Mouse (Mus musculus) heart, adult 8-10 months (tissue): Measurements from ENCODE around the gene Fam114a2. TPM values are rescaled to one million over a fixed set of nuclear protein-coding genes. Genes with fewer than 3 reads are reported as not detected.
"Not testable (repeated sequence)": the region's sequence is repeated elsewhere in the genome, so short reads cannot be mapped to it uniquely, and the experiment has no call there.

ENCODE experiments used
- DNase-seq: peaks from one replicate; pipeline ENCODE4 v3.0.0; 2022; ENCODE audit warnings: low spot score
- total RNA-seq, 4 experiments: library from RNA; stranded (reverse); gene quantifications; 2 replicates each; pipeline ENCODE4 v1.2.4; 2022

The Fam114a2 gene
- total RNA-seq: 10 to 100 TPM; 42.2 to 45.8 (median 44.2) TPM

DNA sequence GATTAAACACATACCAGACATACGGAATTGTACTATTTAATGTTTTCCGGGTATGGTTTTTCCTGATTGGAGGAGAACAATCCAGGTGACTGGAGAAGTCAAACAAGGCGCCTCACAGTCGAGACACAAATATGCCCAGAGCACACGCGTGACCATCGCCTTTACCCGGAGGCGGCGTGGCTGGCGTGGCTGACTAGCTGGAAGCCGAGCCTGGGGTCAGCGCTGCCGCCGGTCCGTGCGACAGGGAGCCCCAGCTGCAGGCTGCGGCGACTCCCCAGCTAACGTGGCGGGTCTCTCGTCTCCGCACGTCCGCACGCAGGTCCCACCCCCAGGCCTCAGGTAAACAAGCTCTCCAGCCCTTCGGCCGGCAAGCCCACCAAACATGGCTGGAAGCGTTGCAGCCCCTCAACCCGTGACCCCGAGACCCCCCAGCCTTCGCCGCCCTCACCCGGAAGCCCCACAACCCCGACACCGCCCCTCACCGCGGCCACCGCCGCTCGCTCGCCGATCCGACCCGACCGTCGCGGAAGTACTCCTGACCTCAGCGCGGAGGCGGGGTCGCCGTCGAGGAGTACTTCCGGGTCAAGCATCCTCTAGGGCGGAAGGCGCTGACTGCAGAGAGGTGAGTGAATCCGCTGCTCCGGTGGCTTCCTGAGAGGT, at the start of gene Fam114a2, which contains the start of gene Mfap3:
Gene Fam114a2 (minus strand): TSS at position 527 of the 660 bp plus-strand sequence.
Gene Mfap3 (plus strand): TSS at position 574 of the 660 bp plus-strand sequence.
- peak; percentile 91 for DNase-seq

DNA sequence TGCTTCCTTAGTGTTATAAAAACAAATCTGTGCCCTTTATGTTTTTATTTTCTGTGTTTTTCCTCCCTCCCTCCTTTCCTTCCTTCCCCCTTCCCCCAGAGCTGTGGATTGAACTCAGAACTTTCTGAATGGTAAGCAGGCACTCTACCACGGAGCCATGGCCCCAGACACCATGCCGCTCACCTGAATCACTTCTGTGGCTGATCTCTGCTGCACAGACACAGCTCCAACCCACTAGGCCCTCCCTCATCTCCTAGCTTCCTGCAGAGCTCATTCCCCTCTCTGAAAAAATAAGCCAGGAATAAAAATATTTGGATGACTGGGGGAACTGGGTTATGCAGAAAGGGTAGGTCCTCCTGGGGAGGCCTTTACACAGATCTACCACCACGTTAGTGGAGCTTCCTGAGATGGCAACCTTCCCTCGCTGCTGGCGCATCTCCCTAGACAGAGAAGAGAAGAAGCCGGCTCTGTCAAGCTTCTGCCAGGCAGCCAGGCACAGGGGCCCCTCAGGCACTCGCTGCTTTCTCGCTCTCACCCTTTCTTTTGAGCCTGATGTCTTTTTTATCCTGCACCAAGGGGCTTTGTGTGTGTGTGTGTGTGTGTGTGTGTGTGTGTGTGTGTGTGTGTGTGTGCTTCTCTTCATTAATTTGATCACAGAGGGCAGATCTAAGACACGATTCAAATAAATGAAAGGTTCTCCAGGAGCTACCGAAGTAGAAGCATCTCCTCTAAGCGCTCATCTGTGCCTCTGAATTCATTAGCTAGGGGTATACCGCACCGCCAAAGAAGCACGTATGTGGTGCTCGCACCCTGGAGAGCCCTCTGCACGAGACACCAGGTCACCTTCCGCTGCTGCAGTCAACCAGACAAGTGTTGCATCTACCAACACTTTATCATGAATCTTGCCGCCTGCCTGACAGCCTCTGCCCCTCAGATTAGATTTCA, 47.9 kb upstream of the Fam114a2 start:
- DNase-seq: no peak

DNA sequence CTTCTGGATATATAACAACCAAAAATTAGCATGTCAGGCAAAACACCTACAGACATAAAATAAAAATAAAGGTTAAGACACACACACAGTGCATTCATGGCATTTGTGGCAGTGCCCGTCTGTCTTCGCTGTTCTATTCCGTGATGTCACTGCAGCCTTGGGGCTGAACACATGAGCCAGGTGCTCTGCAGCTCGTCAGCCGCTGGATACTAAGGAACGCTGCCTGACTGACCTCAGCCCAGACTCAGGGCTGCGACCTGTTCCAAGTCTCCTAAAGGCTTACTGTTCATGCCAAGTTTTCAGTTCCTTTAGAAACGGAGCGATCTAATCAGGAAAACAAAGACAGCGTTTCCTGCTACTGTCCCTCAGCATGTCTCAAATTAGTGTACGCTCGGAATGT, 46.1 kb upstream of the Fam114a2 start:
- DNase-seq: no peak

DNA sequence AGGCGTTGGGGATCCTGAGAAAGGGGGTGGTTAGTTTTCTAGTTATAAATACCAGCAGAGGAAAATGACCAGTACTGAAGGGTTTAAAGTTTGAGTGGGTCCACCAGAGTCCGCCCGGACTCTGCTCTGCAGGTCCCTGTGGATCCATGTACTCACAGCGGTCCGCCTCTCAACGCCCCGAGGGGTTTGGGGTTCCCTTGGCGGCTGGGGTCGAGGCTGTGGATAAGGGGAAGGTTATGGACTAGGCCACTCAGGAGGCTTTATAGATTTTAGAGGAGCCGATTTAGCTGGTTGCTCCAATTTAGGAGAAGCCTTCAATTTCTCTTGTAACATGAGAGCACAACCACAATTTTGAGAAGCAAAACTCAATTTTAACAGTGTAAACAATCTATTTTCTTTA, 39.5 kb upstream of the Fam114a2 start:
- DNase-seq: not testable (repeated sequence)

DNA sequence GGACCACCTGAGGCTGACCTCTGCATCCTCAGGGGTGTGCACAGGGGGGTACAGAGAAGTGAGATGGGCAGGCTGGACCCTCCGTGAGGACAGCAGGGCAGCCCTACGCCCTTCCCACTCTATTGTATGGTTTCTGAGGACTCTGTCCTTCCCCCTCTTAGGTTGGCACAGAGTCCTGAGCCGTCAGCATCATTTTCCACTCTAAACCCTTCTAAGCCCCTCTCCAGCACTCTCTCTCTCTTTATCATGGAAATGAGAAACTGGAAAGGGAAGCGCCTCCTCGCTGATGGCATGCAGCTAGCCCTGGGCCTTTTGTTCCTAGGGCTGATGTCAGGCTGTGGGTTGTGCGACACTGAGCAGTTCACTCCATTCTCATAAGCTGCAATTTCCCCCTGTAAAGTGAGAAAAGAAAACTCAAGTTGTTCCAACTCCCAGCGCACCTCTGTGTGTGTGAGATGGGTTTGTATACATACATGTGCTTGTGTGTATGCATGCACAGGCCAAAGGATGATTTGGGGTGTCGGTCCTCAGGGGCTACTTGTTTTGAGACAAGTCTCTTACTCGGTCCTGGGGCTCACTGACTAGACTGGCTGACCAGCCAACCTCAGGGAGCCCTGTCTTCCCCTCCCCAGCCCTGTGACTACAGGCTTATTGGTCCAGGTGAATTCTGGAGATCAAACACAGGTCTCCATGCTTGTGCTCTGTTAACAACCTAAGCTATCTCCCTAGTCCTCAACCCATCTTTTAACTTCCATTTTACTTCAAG, 34.8 kb upstream of the Fam114a2 start:
- no peak for DNase-seq

DNA sequence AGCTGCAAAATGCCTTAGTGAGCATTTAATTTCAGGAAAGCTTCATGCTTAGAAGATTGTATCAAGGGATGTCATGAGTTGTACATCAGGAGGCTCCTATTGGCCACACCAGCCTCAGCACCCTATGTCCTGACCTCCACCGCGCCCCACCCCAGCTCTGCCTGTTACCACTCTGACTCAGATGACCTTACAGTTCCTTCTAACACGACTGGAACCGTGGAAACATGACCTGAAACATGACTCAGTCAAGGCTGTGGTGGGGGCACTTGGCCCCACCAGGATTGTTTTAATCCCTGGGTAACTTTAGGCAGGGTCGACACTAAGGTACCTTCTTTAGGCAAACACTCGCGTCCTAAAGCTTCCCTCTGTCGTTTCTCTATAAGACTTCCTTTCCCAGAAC, 32.6 kb upstream of the Fam114a2 start:
- DNase-seq: no peak

DNA sequence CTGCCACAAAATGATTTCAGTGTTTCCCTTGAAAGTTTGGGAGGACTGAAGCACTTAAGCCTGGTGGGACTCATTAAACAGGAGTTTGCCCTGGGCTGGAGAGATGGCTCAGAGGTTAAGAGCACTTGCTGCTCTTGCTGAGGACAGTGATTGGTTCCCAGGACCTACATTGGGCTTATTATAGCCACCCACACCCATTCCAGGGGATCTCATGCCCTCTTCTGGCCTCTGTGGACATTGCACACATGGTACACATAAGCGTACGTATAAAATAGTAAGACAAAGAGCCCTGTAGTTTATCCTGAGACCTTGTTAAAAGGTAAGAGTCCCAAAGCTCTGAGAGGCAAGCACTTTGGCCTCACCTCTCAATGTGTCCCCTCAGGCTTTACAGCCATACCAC, 31.8 kb upstream of the Fam114a2 start:
- DNase-seq: no peak

DNA sequence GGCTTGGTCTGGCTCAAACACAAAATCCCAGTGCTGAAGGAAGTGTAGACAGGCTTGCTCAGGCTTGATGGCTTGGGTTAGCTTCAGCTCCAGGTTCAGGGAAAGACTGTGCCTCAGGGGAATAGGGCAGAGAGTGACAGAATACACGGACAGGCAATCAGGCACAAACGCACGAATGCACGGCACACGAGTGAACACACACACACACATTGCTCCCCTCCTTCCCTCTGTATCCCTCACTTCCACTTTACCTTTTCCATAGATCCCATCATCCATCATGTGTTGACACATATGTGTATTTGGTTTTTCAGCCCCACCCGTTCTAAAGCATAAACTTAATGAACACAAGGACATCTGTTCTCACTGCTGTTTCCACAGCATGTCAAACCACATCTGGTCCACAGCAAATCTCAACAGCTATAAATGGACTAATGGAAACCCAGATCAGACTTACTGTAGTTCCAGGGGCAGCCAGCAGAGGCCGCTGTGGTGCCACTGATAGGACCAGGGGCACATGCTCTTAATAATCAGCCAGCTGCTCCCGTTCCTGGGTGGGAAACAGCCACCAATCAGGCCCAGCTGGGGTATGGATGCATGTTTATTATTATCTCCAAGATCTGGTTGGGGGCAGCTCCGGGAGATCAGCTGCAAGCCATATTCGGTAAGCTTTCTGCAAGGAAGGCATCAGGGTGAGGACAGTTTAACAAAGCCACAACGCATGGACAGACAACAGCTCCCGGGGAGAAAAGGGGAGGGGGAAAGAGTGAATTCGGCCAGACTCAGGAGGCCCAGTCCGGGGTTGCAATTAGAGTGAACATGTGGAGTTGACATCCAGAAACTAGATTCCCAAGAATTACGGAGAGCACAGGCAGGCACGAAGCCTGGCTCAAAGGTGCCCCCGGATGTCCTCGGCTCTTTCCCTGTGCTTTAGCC, 30.5 kb upstream of the Fam114a2 start:
- DNase-seq: peak; percentile 72

DNA sequence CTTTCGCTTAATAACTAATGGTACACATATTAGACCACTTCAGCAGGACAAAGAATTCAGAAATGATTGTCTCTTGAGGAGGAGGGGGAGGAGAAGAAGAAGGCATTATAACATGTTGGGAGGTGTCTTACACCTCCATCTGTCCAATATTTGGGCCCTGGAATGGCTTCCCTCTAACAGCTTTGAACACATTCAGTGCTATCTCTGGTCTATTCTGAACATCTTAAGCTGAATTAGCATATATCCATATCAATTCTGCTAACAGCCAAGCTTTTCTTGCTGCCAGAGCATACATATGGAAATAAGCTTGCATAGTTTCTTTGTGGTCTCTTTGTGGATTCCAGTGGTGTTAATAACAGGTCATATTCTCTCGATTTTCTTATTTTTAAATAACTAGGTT, 22.3 kb upstream of the Fam114a2 start:
- no peak for DNase-seq

DNA sequence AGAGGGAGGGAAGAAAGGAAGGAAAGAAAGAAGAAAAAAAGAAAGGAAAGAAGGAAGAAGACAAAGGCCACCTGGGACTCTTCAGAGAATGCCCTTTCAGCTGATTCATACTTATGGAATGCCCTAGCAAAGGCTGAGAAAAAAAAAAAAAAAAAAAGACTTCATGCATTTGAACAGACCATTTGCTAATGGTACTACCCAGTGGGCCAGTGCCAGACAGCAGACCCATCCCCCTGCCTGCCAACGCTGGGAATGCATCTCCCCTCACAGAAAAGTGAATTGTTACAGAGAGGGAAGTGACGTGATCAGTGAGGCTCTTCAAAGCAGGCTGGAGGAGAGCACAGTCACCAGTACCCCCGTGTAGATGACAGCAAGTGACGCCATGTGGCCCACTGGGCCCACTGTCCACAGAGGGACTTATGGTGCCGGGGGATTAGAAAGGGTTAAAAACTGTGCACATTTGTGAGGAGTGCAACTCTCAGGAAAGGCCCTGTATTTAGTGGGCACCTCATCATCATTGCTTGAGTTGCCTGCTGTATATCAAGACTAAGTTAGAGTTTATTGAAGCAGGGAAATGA, 21.5 kb upstream of the Fam114a2 start:
- DNase-seq: no peak

DNA sequence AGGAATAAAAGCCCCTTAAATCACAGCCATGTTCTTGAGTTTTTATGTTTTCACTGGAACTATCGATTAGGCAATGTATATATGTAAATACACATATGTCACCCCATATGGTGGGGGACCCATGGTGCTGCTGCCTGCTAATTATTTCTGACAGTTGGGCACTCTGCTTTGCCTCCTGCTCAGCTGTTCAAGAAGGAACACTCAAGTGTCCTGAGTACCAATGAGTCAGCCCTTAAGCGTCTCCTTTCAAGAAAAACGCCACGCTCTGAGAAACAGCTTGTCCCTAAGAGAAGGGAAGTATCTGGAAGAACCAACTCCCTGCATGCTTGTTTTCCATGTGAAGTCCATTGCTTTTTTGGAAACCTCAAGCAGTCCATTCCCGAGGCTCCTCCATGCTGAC, 17.5 kb upstream of the Fam114a2 start:
- no peak for DNase-seq

DNA sequence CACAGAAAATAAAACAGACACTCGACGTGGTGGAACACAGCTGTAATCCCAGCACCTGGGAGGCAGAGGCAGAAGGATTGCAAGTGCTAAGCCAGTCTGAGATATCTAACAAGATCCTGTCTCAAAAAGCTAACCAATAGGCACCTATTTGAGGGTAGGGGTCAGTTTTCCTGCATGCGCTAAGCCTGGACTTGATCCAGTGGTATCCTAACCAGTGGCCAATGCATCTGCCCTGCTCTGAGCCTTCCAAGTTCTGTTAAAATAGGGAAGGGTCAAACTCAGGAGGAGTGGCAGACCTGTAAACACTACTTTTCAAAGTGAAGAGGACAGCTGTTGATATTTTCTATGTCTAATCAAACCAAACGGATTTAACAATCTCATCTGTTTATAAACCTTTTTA, 13.9 kb upstream of the Fam114a2 start:
- DNase-seq: no peak

DNA sequence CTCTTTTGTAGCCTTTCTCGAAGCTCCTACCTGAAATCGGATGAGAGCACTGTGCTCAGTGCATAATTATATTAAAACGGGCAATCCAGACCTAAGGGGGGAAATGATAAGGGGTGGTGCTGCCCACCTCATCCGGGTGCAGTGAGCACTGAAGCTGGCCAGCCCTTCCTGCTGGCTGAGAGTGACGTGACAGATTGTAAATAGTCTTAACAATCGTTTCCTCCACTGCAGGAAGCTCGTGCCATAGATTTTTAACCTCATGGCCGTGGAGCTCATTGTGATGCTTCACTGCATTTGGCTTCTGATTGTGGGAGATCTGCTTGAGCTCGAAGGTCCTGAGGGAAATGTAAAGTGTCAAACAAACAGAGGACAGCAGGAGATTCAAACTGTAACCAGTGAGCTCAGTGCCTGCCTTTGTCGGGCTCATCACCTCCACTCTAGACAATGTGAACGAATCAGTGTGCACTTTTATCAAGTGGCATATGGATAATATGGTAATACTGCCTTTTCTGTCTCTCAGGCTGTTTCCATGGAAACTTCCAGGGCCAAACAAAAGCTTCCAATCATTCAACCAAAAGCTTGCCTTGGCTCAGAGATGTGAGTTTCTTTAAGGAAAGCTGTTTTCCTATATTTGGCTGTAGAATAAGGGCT, 13.0 kb upstream of the Fam114a2 start:
- no peak for DNase-seq

DNA sequence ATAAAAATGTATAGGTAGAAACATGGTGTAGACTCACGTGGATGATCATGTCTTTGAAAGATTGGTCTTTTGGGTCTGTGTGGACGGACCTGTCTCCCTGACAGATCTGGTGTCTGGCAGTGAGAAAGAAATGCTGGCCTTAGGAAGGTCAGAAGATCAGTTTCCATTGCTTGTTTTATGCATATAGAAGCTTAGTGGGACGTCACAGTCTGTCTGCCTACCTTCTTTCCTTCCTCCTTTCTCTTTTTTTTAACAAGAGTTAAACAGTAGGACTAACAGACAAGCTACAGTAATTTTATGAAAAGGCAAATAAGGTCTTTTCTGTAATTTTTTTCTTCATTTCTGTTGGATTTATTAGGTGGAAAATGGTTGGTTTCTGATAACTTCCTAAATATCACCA, 10.7 kb upstream of the Fam114a2 start:
- no peak for DNase-seq

DNA sequence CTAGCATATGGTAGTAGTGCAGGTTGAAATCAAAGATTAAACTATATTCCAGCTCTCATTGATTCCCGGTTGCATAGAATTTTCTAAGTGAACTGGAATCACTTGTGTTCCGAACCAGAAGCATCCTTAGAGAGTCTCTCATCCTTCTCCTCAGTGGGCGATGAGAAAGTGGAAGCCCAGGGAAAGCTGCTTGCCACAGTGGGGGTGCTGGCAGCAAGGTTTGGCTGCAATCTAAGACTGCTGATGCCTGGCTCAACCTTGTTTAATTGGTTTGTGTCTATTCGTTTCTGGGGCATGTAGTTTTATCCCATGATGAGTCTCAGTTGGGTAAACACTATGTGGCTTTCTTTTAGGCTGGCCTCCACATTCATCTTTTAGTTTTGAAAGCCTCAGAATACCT, 9.1 kb upstream of the Fam114a2 start:
- DNase-seq: no peak

DNA sequence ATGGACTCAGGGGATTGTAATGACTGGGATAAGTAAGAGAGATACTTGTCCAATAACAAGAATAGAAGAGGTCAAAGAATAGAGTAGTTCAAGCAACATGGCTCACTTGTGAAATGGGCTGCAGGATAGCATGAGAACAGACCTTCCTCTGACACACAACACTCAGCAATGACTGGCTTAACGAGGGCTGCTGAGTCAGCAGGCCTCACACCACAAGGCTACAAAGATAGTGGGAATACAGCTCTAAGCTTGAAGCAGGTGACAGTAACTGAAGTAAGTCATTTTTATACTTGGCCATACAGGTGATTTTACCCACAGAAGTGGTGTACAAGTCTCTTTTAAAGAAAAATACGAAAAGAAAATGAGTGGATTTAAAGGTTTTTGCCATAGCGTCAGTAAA, 7.5 kb upstream of the Fam114a2 start:
- DNase-seq: no peak

DNA sequence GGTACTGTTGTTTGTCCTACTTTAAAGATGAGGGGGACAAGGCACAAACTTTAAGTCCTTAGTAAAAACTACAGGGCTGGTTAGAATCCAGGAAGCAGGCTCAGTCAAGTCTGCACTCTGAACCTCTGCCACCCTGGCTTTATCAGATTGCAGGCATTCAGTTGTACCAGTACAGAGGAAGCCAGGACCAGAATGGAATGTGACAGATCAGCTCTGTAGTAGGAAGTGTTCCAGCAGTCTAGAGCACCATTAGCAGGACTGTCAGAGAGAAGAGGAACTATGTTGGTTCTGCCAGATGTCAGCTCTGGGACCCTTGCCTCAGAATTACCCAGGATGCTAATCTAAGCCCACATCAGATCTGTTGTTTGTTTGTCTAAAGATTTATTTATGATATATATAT, 6.2 kb upstream of the Fam114a2 start:
- peak; percentile 34 for DNase-seq

DNA sequence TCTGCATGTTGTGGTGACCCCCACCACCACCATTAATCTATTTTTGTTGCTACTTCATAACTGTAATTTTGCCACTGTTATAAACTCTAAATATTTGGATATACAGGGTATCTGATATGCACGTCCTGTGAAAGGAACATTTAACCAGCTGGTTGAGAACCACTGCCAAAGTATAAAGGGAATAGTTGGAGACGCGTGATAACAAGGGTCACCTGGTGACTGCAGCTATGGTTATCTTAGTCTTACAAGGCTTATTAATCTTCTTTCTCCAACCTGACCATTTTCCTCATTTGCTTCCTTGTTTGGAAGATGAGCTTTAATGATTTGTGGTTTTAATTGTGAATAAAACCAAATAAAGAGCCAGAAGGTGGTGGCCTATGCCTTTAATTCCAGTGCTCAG, 5.0 kb upstream of the Fam114a2 start:
- no peak for DNase-seq

DNA sequence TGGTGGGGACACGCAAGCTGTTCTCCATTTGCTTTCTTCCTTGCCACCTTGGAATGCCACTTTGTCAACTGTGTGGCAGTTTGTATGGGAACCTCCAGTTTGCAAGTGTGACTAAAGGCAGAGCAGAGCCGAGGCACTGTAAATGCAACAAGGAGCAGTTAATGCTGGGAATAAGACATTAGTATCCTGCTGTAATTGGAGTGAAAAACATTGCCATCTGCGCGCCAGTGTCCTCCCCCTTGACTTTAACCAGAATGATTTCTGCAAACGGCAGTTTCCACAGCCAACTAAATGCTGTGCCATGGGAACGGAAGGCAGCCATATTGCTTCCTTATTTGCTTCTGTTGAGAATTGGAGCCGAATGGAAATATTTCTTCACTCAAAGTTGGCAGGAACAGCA, 3.6 kb upstream of the Fam114a2 start:
- peak; percentile 19 for DNase-seq

DNA sequence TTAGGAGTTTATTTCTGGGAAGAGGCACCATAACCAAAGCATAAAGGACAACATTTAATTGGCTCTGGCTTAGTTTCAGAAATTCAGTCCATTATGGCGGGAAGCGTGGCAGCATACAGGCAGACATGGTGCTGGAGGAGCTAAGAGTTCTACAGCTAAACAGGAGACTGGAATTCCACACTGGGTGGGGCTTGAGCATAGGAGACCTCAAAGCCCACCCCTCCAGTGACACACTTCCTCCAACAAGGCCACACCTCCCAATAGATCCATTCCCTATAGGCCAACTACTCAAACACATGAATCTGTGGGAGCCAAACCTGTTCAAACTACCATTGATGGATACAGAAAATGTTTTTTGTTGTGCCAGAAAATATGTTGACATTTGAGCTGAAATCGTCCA, 2.8 kb upstream of the Fam114a2 start:
- DNase-seq: no peak
